Mouse (Mus musculus) heart, embryonic 16.5 days (tissue): ENCODE data around the gene Dnmt3b. TPM values are rescaled to one million over a fixed set of nuclear protein-coding genes. Genes with fewer than 3 reads are reported as not detected.

Source experiments
- ATAC-seq: fragments of 200-750 bp; cut with Nextera tagmentation; replicated peaks from 2 replicates; pipeline ENCODE4 v1.8.0; 2017; ENCODE audit warnings: moderate number of reproducible peaks; ENCODE audit not compliant: insufficient read depth, low FRiP score; ENCODE audit errors: extremely low read depth
- H3K27ac ChIP-seq: fragments of 300-500 bp; sonication (generic); 2 replicates; pipeline ENCODE4 v1.5.1; 2014; ENCODE audit warnings: mild to moderate bottlenecking, low read length, control low read depth, moderate library complexity
- H3K27me3 ChIP-seq: fragments of 300-500 bp; sonication (generic); 2 replicates; pipeline ENCODE4 v1.6.1; 2014; ENCODE audit warnings: low read length, mixed read lengths; ENCODE audit not compliant: control insufficient read depth, insufficient read depth
- H3K36me3 ChIP-seq: fragments of 300-500 bp; sonication (generic); 2 replicates; pipeline ENCODE4 v1.6.1; 2014; ENCODE audit not compliant: control insufficient read depth, insufficient read depth
- H3K4me1 ChIP-seq: fragments of 300-500 bp; sonication (generic); 2 replicates; pipeline ENCODE4 v1.6.1; 2014; ENCODE audit warnings: low read length, mixed read lengths; ENCODE audit not compliant: control insufficient read depth, insufficient read depth
- H3K4me2 ChIP-seq: fragments of 300-500 bp; sonication (generic); 2 replicates; pipeline ENCODE4 v1.6.1; 2014; ENCODE audit warnings: low read depth, mild to moderate bottlenecking, control low read depth, low read length
- H3K4me3 ChIP-seq: fragments of 300-500 bp; sonication (generic); 2 replicates; pipeline ENCODE4 v1.5.1; 2014; ENCODE audit warnings: mild to moderate bottlenecking, control low read depth, low read length
- H3K9ac ChIP-seq: fragments of 300-500 bp; sonication (generic); 2 replicates; pipeline ENCODE4 v1.6.1; 2014; ENCODE audit warnings: low read length, control low read depth
- H3K9me3 ChIP-seq: fragments of 300-500 bp; sonication (generic); replicated peaks from 2 replicates; pipeline ENCODE4 v1.6.1; 2016; ENCODE audit warnings: low read length; ENCODE audit not compliant: control insufficient read depth
- WGBS: fragments of 180-500 bp; shearing (Covaris S2); extraction: QIAGEN DNeasy Blood & Tissue Kit; methylation state at CpG from one replicate; pipeline ENCODE4 v1.1.7; 2014; 5-methylcytosine and 5-hydroxymethylcytosine counted together
- polyA plus RNA-seq: library from polyadenylated mRNA; unstranded; fragments of >200 nt; fragmentation: Nextera tagmentation; extraction: Ambion mirVana; gene quantifications from 2 replicates; pipeline ENCODE4 v1.2.1, GENCODE M21; 2015

Gene Dnmt3b
- polyA plus RNA-seq = 7.5 and 8.1 TPM in 2 replicates

- no peaks in the 10 kb centered on the region for H3K27me3 ChIP-seq
- H3K9ac ChIP-seq = peak within 1 kb of the TSS; percentile 82
- H3K4me1 ChIP-seq = peaks cover 10% of the 10 kb centered on the region
- no peaks in the 10 kb centered on the region for H3K36me3 ChIP-seq
- peak within 1 kb of the TSS; percentile 96 for H3K4me2 ChIP-seq
- under 1% methylated on average over 69 of the region's 93 CpGs for WGBS
- H3K9me3 ChIP-seq = no peaks in the 10 kb centered on the region
- no peak within 1 kb of the TSS for H3K27ac ChIP-seq
- ATAC-seq = peak; percentile 87
- H3K4me3 ChIP-seq = peak within 1 kb of the TSS; percentile 78
Measured at GRCm38 (mm10) chr2:153649298-153650013, at the start of gene Dnmt3b. TSS of gene Dnmt3b (plus strand) at chr2:153649450.

GRCm38 (mm10) chr2:153600021-153600666 is 49.1 kb upstream of the Dnmt3b start:
- 64% methylated on average over 6 of the region's 6 CpGs for WGBS
- Histone ChIP-seq H3K27me3 (no peaks in the 10 kb centered on the region), H3K4me3 (no peak overlapping the region), H3K36me3 (no peaks in the 10 kb centered on the region), H3K4me2 (no peak overlapping the region), H3K4me1 (peaks cover 5% of the 10 kb centered on the region; the same call in 1 of the 2 replicates), H3K9ac (no peak overlapping the region), H3K9me3 (no peaks in the 10 kb centered on the region), H3K27ac (peak overlapping the region; percentile 14; the same call in 1 of the 2 replicates)
- ATAC-seq = peak; percentile 63

GRCm38 (mm10) chr2:153600667-153601648 is 48.3 kb upstream of the Dnmt3b start:
- peak overlapping the region; percentile 14; the same call in 1 of the 2 replicates for H3K27ac ChIP-seq

GRCm38 (mm10) chr2:153603724-153604123 is 45.5 kb upstream of the Dnmt3b start:
- 40% methylated on average over 4 of the region's 4 CpGs for WGBS
- Histone ChIP-seq H3K9ac (no peak overlapping the region), H3K9me3 (no peaks in the 10 kb centered on the region)

More at GRCm38 (mm10) chr2:153600667-153601648, 48.3 kb upstream of the Dnmt3b start:
- H3K4me1 ChIP-seq = peaks cover 5% of the 10 kb centered on the region; the same call in 1 of the 2 replicates
- no peak overlapping the region for H3K4me3 ChIP-seq
- H3K27me3 ChIP-seq = no peaks in the 10 kb centered on the region
- 52% methylated on average over 16 of the region's 16 CpGs for WGBS
- H3K9ac ChIP-seq = no peak overlapping the region
- H3K9me3 ChIP-seq = no peaks in the 10 kb centered on the region
- no peaks in the 10 kb centered on the region for H3K36me3 ChIP-seq
- ATAC-seq = peak; percentile 42; the same call in 1 of the 2 replicates
- H3K4me2 ChIP-seq = no peak overlapping the region

GRCm38 (mm10) chr2:153606421-153606820 is 42.8 kb upstream of the Dnmt3b start:
- Histone ChIP-seq H3K27ac (no peak overlapping the region), H3K27me3 (no peaks in the 10 kb centered on the region), H3K9me3 (no peaks in the 10 kb centered on the region), H3K9ac (no peak overlapping the region), H3K36me3 (no peaks in the 10 kb centered on the region), H3K4me1 (peaks cover 27% of the 10 kb centered on the region), H3K4me2 (no peak overlapping the region), H3K4me3 (no peak overlapping the region)
- ATAC-seq = no peak
- WGBS = 77% methylated on average over 3 of the region's 3 CpGs

More at GRCm38 (mm10) chr2:153603724-153604123, 45.5 kb upstream of the Dnmt3b start:
- no peaks in the 10 kb centered on the region for H3K27me3 ChIP-seq
- H3K27ac ChIP-seq = no peak overlapping the region
- H3K4me3 ChIP-seq = no peak overlapping the region
- H3K36me3 ChIP-seq = no peaks in the 10 kb centered on the region
- ATAC-seq = no peak
- no peak overlapping the region for H3K4me2 ChIP-seq
- peaks cover 13% of the 10 kb centered on the region for H3K4me1 ChIP-seq

- 69% methylated on average over 13 of the region's 13 CpGs for whole genome bisulfite sequencing
- Histone ChIP-seq H3K27ac (peak overlapping the region; percentile 57), H3K36me3 (no peaks in the 10 kb centered on the region), H3K4me3 (no peak overlapping the region), H3K27me3 (no peaks in the 10 kb centered on the region), H3K9ac (no peak overlapping the region), H3K4me2 (no peak overlapping the region), H3K4me1 (peaks cover 34% of the 10 kb centered on the region), H3K9me3 (no peaks in the 10 kb centered on the region)
- no peak for ATAC-seq
Measured at GRCm38 (mm10) chr2:153607870-153608515, 41.3 kb upstream of the Dnmt3b start.

- Histone ChIP-seq H3K9me3 (no peaks in the 10 kb centered on the region), H3K9ac (no peak overlapping the region), H3K4me3 (no peak overlapping the region), H3K4me2 (no peak overlapping the region), H3K36me3 (no peaks in the 10 kb centered on the region), H3K27ac (no peak overlapping the region), H3K27me3 (no peaks in the 10 kb centered on the region), H3K4me1 (peaks cover 35% of the 10 kb centered on the region)
- WGBS = 72% methylated on average over 8 of the region's 8 CpGs
- ATAC-seq = no peak
Measured at GRCm38 (mm10) chr2:153609058-153609457, 40.2 kb upstream of the Dnmt3b start.

- Histone ChIP-seq H3K36me3 (no peaks in the 10 kb centered on the region), H3K4me2 (no peak overlapping the region), H3K9ac (0 out of 2 replicates have a peak overlapping the region, but pooled peaks have one; percentile 21), H3K27me3 (no peaks in the 10 kb centered on the region), H3K9me3 (no peaks in the 10 kb centered on the region), H3K4me1 (peaks cover 35% of the 10 kb centered on the region), H3K27ac (peak overlapping the region; percentile 86), H3K4me3 (no peak overlapping the region)
- 10% methylated on average over 9 of the region's 9 CpGs for WGBS
- peak; percentile 78 for ATAC-seq
Measured at GRCm38 (mm10) chr2:153609548-153609947, 39.7 kb upstream of the Dnmt3b start.
